Mouse (Mus musculus) left cerebral cortex, postnatal 14 days (tissue): ENCODE measurements around the gene Taar7f. TPM values are rescaled to one million over a fixed set of nuclear protein-coding genes. Genes with fewer than 3 reads are reported as not detected.

Experiments used
- total RNA-seq, 2 experiments: library from RNA; stranded (reverse); gene quantifications; 2 replicates each; pipeline ENCODE4 v1.2.3; 2021

Taar7f gene
- total RNA-seq, 2 experiments from 2014 or later, result not detected

Other genes with a start within 250 kb of the Taar7f start
- under 1 TPM in 1 of 2 experiments, not detected in 1; 0.19 TPM for gene Vnn3, start 198.0 kb upstream of the Taar7f start, total RNA-seq
- under 1 TPM in 1 of 2 experiments, not detected in 1; 0.13 TPM for gene Vnn1, start 154.8 kb upstream of the Taar7f start, total RNA-seq
- gene Taar1, start 129.2 kb upstream of the Taar7f start, total RNA-seq, result not detected
- not detected for gene Taar2, start 110.9 kb upstream of the Taar7f start, total RNA-seq
- not detected for gene Taar3, start 100.0 kb upstream of the Taar7f start, total RNA-seq
- gene Taar4, start 89.0 kb upstream of the Taar7f start, total RNA-seq, result not detected
- not detected for gene Taar5, start 78.8 kb upstream of the Taar7f start, total RNA-seq
- not detected for gene Taar6, start 63.9 kb upstream of the Taar7f start, total RNA-seq
- not detected for gene Taar7a, start 56.0 kb upstream of the Taar7f start, total RNA-seq
- not detected for gene Taar7b, start 49.6 kb upstream of the Taar7f start, total RNA-seq
- gene Taar7d, start 22.3 kb upstream of the Taar7f start, total RNA-seq, result not detected
- not detected for gene Taar7e, start 11.9 kb upstream of the Taar7f start, total RNA-seq
- not detected for gene Taar8a, start 27.0 kb downstream of the Taar7f start, total RNA-seq
- gene Taar8b, start 42.8 kb downstream of the Taar7f start, total RNA-seq, result not detected
- not detected for gene Taar8c, start 52.4 kb downstream of the Taar7f start, total RNA-seq
- not detected for gene Taar9, start 60.0 kb downstream of the Taar7f start, total RNA-seq
- gene Stx7, start 99.8 kb downstream of the Taar7f start, total RNA-seq, result 100 to 1,000 TPM; 150 to 156 TPM
- 10 to 100 TPM in 1 of 2 experiments, 1 to 10 TPM in 1; 8.9 to 11.3 TPM for gene Moxd1, start 174.0 kb downstream of the Taar7f start, total RNA-seq